Mouse (Mus musculus) forebrain, embryonic 14.5 days (tissue): ENCODE measurements at regions not wholly inside any gene's neighbourhood (a gene's known extent, or its start where the extent isn't known, plus 50 kb on each side); places are given as distances from the start of the nearest gene placed in this dataset.
A peak's percentile ranks its signal among the peaks of the same experiment; 100 is the strongest.

ENCODE experiments used
- ATAC-seq: fragments of 200-750 bp; cut with Nextera tagmentation; 2 replicates; pipeline ENCODE4 v1.8.0; 2017; ENCODE audit warnings: mild to moderate bottlenecking, moderate library complexity
- DNase-seq: peaks from one replicate; pipeline ENCODE4 v3.0.0-alpha.2; 2015; ENCODE audit warnings: low spot score
- H3K27ac ChIP-seq: fragments of 300-500 bp; sonication (generic); 2 replicates; pipeline ENCODE4 v1.5.1; 2014; ENCODE audit warnings: low read depth, mild to moderate bottlenecking, control low read depth, low read length, moderate library complexity
- H3K27me3 ChIP-seq: fragments of 300-500 bp; sonication (generic); replicated peaks from 2 replicates; pipeline ENCODE4 v1.6.1; 2014; ENCODE audit warnings: low read length, control low read depth, mixed read lengths; ENCODE audit not compliant: control insufficient read depth, insufficient read depth
- H3K36me3 ChIP-seq: fragments of 300-500 bp; sonication (generic); 2 replicates; pipeline ENCODE4 v1.6.1; 2014; ENCODE audit warnings: low read length, control low read depth; ENCODE audit not compliant: control insufficient read depth, insufficient read depth
- H3K4me1 ChIP-seq: fragments of 300-500 bp; sonication (generic); 2 replicates; pipeline ENCODE4 v1.6.1; 2014; ENCODE audit warnings: antibody characterized with exemption, low read length, control low read depth; ENCODE audit not compliant: control insufficient read depth, insufficient read depth
- H3K4me2 ChIP-seq: fragments of 300-500 bp; sonication (generic); 2 replicates; pipeline ENCODE4 v1.6.1; 2014; ENCODE audit warnings: mild to moderate bottlenecking, control low read depth, low read length
- H3K4me3 ChIP-seq: fragments of 300-500 bp; sonication (generic); 2 replicates; pipeline ENCODE4 v1.5.1; 2014; ENCODE audit warnings: low read depth, low read length, control low read depth
- H3K9ac ChIP-seq: fragments of 300-500 bp; sonication (generic); 2 replicates; pipeline ENCODE4 v1.6.1; 2014; ENCODE audit warnings: mild to moderate bottlenecking, low read length, control low read depth, moderate library complexity
- H3K9me3 ChIP-seq: fragments of 300-500 bp; sonication (generic); replicated peaks from 2 replicates; pipeline ENCODE4 v1.6.1; 2016; ENCODE audit warnings: low read length, control low read depth, mixed read lengths; ENCODE audit not compliant: control insufficient read depth
- WGBS: fragments of 180-500 bp; shearing (Covaris S2); extraction: QIAGEN DNeasy Blood & Tissue Kit; methylation state at CpG from one replicate; pipeline ENCODE4 v1.1.7; 2014; 5-methylcytosine and 5-hydroxymethylcytosine counted together

DNA sequence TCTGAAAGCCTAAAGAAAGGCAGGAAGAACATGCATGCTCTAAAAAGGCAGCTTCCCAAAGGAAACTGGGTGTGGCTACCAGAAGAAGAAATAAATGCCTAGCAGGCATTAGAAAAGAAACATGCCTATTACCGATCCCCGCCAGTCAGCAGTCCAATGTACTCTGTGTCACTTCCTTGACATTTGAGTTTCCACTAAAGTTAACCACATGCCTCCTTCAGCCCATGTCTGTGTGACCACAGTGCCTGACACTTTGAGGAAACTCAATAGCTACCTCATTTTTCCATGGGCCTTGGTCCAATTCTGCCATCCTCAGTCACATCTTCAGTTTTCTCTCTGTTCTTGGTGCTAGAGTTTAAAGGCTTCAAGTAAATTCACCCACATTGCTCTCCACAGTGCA, 233.7 kb upstream of the Isx start:
- H3K4me1 ChIP-seq: no peaks in the 10 kb centered on the region
- no peaks in the 10 kb centered on the region for H3K27me3 ChIP-seq
- H3K4me2 ChIP-seq: no peak overlapping the region
- H3K27ac ChIP-seq: no peak overlapping the region
- DNase-seq: no peak
- no peaks in the 10 kb centered on the region for H3K36me3 ChIP-seq
- no peaks in the 10 kb centered on the region for H3K9me3 ChIP-seq
- no peak for ATAC-seq
- H3K4me3 ChIP-seq: no peak overlapping the region
- no peak overlapping the region for H3K9ac ChIP-seq
- 94% methylated on average over 2 of the region's 2 CpGs for WGBS

DNA sequence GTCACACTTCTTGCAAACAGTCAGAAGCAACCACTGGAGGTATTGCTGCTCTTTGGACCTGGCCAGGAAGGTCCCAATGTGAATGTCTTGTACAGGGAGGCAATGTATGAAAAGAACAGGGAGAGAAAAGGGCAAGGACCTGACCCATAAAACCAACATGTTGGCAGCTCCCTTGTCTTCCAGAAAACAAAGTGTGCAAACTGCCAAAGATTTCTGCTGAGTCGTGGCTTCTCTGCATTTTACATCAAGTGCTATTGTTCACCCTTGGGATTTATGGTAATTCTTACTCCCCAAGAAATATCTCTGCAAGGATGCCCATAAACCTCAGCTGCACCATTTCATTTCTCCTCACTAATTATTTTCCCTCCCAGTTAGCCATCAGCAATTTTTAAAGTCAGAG, 232.3 kb upstream of the Isx start:
- DNase-seq (no peak), ATAC-seq (no peak)
- no peaks in the 10 kb centered on the region for H3K9me3 ChIP-seq
- H3K4me2 ChIP-seq: no peak overlapping the region
- no peaks in the 10 kb centered on the region for H3K36me3 ChIP-seq
- 50% methylated on average over 1 of the region's 1 CpGs for WGBS
- no peak overlapping the region for H3K4me3 ChIP-seq
- no peaks in the 10 kb centered on the region for H3K4me1 ChIP-seq
- H3K27me3 ChIP-seq: no peaks in the 10 kb centered on the region
- H3K27ac ChIP-seq: no peak overlapping the region
- no peak overlapping the region for H3K9ac ChIP-seq

DNA sequence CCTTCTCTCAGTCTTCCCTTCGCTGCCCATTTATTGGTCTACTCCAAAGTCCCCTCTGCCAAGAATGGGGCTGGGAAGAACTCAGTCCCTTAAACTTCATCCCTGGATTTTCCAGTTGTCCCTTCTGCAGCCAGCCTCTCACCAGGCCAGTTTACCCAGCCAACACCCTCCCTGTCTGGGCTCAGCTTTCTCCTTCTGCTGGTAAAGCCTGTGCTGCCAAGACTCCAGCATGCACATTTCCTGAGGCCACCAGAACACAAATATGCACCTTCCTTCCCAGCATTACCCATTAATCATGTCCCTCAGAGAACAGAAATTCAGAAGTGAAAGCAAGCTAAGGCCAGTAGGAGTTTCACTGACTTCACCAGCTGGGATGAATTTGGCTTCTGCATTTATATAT, 213.0 kb upstream of the Isx start:
- Histone ChIP-seq H3K4me3 (no peak overlapping the region), H3K27me3 (no peaks in the 10 kb centered on the region), H3K4me1 (no peaks in the 10 kb centered on the region), H3K4me2 (no peak overlapping the region), H3K9ac (no peak overlapping the region), H3K9me3 (no peaks in the 10 kb centered on the region), H3K27ac (no peak overlapping the region), H3K36me3 (no peaks in the 10 kb centered on the region)
- ATAC-seq (no peak), DNase-seq (no peak)
- WGBS: 100% methylated on average over 1 of the region's 1 CpGs

DNA sequence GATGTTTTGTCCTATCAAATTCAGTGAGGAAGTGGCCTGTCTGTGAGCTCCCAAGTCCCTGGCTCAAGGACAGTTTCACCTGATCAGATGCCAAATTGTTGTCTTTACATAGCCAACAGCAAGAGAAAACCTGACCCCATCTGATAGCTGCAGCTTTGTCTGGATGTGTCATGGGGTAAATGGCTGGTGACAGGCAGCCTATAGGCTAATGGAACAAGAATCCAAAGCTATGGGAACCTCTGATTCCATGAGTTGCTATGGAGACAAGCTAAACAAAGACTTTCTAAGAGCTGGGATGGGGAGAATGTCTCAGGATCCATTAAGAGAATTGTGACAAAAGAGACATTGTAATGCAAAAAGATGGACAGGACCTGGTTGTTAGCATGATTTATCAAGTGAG, 184.6 kb upstream of the Isx start:
- ATAC-seq: no peak
- H3K27ac ChIP-seq: no peak overlapping the region

DNA sequence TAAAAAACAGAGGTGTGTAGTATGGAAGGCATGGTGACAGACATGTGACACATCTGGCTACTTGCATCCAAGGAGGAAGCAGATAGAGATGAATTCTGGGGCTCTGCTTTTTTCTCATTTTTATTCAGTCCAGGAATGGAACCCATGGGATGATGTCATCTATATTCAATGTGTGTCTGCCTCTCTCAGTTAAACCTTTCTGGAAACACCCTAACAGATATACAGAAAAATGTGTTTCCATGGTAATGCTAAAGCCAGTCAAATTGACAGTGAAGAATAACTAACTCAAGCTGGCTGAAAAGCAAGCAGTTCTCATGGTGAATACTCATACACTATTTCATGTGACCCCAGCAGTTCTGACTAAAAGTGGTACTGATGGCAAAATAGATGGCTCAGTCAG, 177.0 kb upstream of the Isx start:
- no peaks in the 10 kb centered on the region for H3K36me3 ChIP-seq
- no peaks in the 10 kb centered on the region for H3K27me3 ChIP-seq
- no peak overlapping the region for H3K9ac ChIP-seq
- H3K27ac ChIP-seq: no peak overlapping the region
- H3K9me3 ChIP-seq: no peaks in the 10 kb centered on the region
- no peaks in the 10 kb centered on the region for H3K4me1 ChIP-seq
- H3K4me2 ChIP-seq: no peak overlapping the region
- H3K4me3 ChIP-seq: no peak overlapping the region
- DNase-seq (no peak), ATAC-seq (no peak)

More for the DNA sequence above, 184.6 kb upstream of the Isx start:
- Histone ChIP-seq H3K4me2 (no peak overlapping the region), H3K36me3 (no peaks in the 10 kb centered on the region), H3K9ac (no peak overlapping the region), H3K4me3 (no peak overlapping the region), H3K27me3 (no peaks in the 10 kb centered on the region), H3K9me3 (no peaks in the 10 kb centered on the region), H3K4me1 (no peaks in the 10 kb centered on the region)
- DNase-seq: peak; percentile 5

DNA sequence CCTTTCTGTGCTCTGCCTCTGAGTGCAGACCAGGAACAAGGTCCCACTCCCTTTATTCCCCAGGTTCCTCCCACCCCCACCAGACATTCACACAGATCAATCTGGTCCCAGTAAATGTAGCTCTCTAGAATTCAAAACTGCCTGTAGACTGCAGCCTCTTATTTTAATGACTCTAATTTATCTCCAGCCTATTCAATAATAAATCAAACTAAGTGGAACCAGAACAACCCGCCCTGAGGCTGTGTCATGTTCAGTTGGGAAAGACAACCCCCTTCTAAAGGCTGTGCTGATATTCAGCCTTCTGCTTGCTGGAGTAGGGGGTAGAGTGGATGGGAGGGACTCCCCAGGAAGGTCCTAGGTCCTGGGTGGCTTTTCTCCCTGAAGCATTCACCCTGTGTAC, 175.7 kb upstream of the Isx start:
- H3K4me1 ChIP-seq: no peaks in the 10 kb centered on the region
- H3K9ac ChIP-seq: no peak overlapping the region
- H3K9me3 ChIP-seq: no peaks in the 10 kb centered on the region
- WGBS: 85% methylated on average over 1 of the region's 1 CpGs
- no peaks in the 10 kb centered on the region for H3K27me3 ChIP-seq
- H3K4me2 ChIP-seq: no peak overlapping the region
- no peak for ATAC-seq
- H3K36me3 ChIP-seq: no peaks in the 10 kb centered on the region
- DNase-seq: no peak
- H3K4me3 ChIP-seq: no peak overlapping the region
- H3K27ac ChIP-seq: no peak overlapping the region

DNA sequence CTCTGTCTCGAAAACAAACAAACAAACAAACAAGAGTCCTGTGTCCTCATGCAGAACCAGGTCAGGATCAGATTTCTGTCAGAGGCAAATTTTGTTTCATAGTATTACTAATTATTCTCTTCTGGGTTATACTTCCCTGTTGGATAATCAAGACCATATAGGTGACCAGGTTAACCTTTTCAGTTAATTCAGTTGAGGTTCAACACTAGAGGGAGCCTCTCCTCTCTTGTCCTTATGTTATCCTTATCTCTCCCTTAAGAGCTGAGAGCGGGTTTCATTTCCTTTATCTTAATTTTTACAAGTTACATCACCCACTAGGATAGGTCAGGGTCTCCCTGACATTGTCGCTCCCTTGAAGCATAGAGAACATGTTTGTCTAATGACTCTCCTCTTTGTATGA, 160.4 kb upstream of the Isx start:
- 78% methylated on average over 3 of the region's 3 CpGs for WGBS
- Histone ChIP-seq H3K36me3 (no peaks in the 10 kb centered on the region), H3K9me3 (no peaks in the 10 kb centered on the region), H3K27me3 (no peaks in the 10 kb centered on the region), H3K4me2 (no peak overlapping the region), H3K4me1 (no peaks in the 10 kb centered on the region), H3K27ac (no peak overlapping the region), H3K4me3 (no peak overlapping the region), H3K9ac (no peak overlapping the region)
- DNase-seq (no peak), ATAC-seq (no peak)

DNA sequence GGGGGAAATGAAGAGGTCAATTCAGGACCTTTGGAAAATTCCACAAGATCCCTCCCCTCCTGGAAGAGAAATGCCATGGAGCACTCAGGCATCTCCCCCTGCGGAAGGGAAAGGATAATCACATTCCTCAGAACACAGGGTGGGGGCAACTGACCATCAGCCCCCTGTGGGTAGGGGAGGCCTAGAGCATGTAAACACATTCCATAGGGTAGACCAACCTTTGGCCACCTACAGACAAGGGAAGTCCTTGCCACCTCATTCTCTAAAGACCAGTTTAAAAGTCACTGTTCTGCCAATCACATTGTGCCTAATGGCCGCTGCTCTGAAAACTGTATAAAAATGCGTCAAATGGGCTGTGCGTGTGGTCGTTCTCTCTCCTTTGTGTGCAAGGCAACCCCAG, 156.9 kb upstream of the Isx start:
- H3K27ac ChIP-seq: no peak overlapping the region
- DNase-seq (no peak), ATAC-seq (no peak)
- no peak overlapping the region for H3K4me3 ChIP-seq
- WGBS: 41% methylated on average over 5 of the region's 5 CpGs
- H3K4me1 ChIP-seq: no peaks in the 10 kb centered on the region
- H3K27me3 ChIP-seq: no peaks in the 10 kb centered on the region
- H3K9me3 ChIP-seq: no peaks in the 10 kb centered on the region
- H3K9ac ChIP-seq: no peak overlapping the region
- no peaks in the 10 kb centered on the region for H3K36me3 ChIP-seq
- H3K4me2 ChIP-seq: no peak overlapping the region

DNA sequence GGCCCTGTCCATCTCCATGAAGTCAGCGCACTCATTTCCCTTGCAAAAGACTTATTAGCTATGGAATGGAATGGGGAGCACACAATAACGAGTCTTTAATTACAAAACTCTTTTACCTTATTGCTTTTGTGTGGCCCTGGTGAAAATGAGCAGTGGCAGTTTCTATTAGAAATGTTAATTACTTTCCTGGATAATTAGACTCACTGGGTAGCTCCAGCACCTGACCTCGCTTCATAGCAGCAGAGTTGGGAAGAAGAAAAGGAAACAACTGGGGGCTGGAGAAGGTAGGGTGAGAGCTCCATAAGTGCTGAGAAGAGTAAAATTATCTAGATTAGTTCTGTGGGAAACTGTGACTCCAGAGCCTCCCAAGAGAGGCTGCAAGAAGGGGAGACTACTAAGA, 108.2 kb upstream of the Isx start:
- Histone ChIP-seq H3K4me3 (no peak overlapping the region), H3K9me3 (no peaks in the 10 kb centered on the region), H3K36me3 (no peaks in the 10 kb centered on the region), H3K4me1 (0 out of 2 replicates have a peak, but pooled peaks cover 2% of the 10 kb centered on the region), H3K4me2 (no peak overlapping the region), H3K9ac (no peak overlapping the region), H3K27me3 (no peaks in the 10 kb centered on the region), H3K27ac (no peak overlapping the region)
- ATAC-seq (no peak), DNase-seq (peak; percentile 17)
- 9% methylated on average over 3 of the region's 3 CpGs for WGBS

DNA sequence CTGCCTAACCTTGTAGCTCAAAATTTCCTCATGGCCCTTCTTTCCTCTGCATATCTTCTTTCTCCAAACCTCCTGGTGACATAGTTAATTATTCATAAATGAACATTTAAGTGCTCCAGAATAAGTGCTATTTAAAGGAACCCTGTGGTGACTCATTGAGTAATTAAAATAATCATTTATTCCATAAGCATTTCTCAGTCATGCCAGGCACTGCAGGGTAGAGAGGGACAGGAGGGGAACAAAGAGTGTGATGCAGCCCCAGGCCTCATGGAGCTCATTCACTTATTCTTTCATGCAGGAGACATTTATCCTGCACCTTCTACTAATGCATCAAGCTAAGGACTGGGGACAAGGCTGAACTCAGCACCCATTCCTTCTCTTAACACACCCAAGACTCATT, 97.4 kb upstream of the Isx start:
- no peak for ATAC-seq
- Histone ChIP-seq H3K4me3 (no peak overlapping the region), H3K27ac (no peak overlapping the region), H3K9me3 (no peaks in the 10 kb centered on the region), H3K4me1 (no peaks in the 10 kb centered on the region), H3K4me2 (no peak overlapping the region), H3K9ac (no peak overlapping the region), H3K36me3 (no peaks in the 10 kb centered on the region), H3K27me3 (no peaks in the 10 kb centered on the region)
- no peak for DNase-seq
